Mouse (Mus musculus): ENCODE results near the gene Safb2. TPM values are rescaled to one million over a fixed set of nuclear protein-coding genes. Genes with fewer than 3 reads are reported as not detected.
A peak's percentile ranks its signal among the peaks of the same experiment; 100 is the strongest.
"Not testable (repeated sequence)": the region's sequence is repeated elsewhere in the genome, so short reads cannot be mapped to it uniquely, and the experiment has no call there.

The Safb2 gene
- polyA plus RNA-seq, 1 experiment from 2014 or later: 83.6 TPM

GRCm38 (mm10) chr17:56615136-56615784, 30.9 kb upstream of the Safb2 start:
- Histone ChIP-seq H3K27ac (no peak overlapping the region), H3K27me3 (ENCODE audit: insufficient read depth, poor library complexity, severe bottlenecking) (no peaks in the 10 kb centered on the region), H3K36me3 (peaks cover 64% of the 10 kb centered on the region), H3K4me3 (peak overlapping the region; percentile 87), H3K4me1 (replicated peaks) (peaks cover 51% of the 10 kb centered on the region), H3K9me3 (no peaks in the 10 kb centered on the region)
- 93% methylated on average over 11 of the region's 11 CpGs for WGBS
- no peak for DNase-seq (ENCODE audit: low spot score)

GRCm38 (mm10) chr17:56614391-56615135, 30.2 kb upstream of the Safb2 start:
- peak overlapping the region; percentile 95 for H3K27ac ChIP-seq
- peak overlapping the region; percentile 87 for H3K4me3 ChIP-seq
- no peaks in the 10 kb centered on the region for H3K9me3 ChIP-seq
- H3K4me1 ChIP-seq (replicated peaks): peaks cover 57% of the 10 kb centered on the region
- H3K27me3 ChIP-seq (ENCODE audit: insufficient read depth, poor library complexity, severe bottlenecking): no peaks in the 10 kb centered on the region
- WGBS: 36% methylated on average over 14 of the region's 14 CpGs
- H3K36me3 ChIP-seq: peaks cover 57% of the 10 kb centered on the region
- DNase-seq (ENCODE audit: low spot score): no peak

- peaks cover 51% of the 10 kb centered on the region for H3K36me3 ChIP-seq
- H3K4me3 ChIP-seq: peak overlapping the region; percentile 87
- peak overlapping the region; percentile 95 for H3K27ac ChIP-seq
- 1% methylated on average over 26 of the region's 26 CpGs for WGBS
- H3K27me3 ChIP-seq (ENCODE audit: insufficient read depth, poor library complexity, severe bottlenecking); H3K9me3 ChIP-seq: not testable (repeated sequence)
- DNase-seq (ENCODE audit: low spot score): peak; percentile 40
- peaks cover 62% of the 10 kb centered on the region for H3K4me1 ChIP-seq (replicated peaks)
These were observed 29.5 kb upstream of the Safb2 start for GRCm38 (mm10) chr17:56613893-56614292.

GRCm38 (mm10) chr17:56613236-56613844, 29.0 kb upstream of the Safb2 start, which contains the start of gene Rpl36:
Gene Rpl36 (plus strand): TSS chr17:56613416.
- H3K4me1 ChIP-seq (replicated peaks): peaks cover 67% of the 10 kb centered on the region

GRCm38 (mm10) chr17:56612565-56612939, 28.2 kb upstream of the Safb2 start:
- H3K9me3 ChIP-seq; H3K27me3 ChIP-seq (ENCODE audit: insufficient read depth, poor library complexity, severe bottlenecking); H3K27ac ChIP-seq; DNase-seq (ENCODE audit: low spot score): not testable (repeated sequence)
- peaks cover 43% of the 10 kb centered on the region for H3K36me3 ChIP-seq
- H3K4me3 ChIP-seq: peak overlapping the region; percentile 40; the same call in 1 of the 2 replicates
- H3K4me1 ChIP-seq (replicated peaks): peaks cover 70% of the 10 kb centered on the region
- WGBS: 77% methylated on average over 10 of the region's 10 CpGs

More at GRCm38 (mm10) chr17:56613236-56613844, 29.0 kb upstream of the Safb2 start, which contains the start of gene Rpl36:
- peak; percentile 95 for DNase-seq (ENCODE audit: low spot score)
- peak within 1 kb of the TSS; percentile 87 for H3K4me3 ChIP-seq
- H3K27ac ChIP-seq: peak within 1 kb of the TSS; percentile 95
- peaks cover 45% of the 10 kb centered on the region for H3K36me3 ChIP-seq
- H3K9me3 ChIP-seq: no peaks in the 10 kb centered on the region
- under 1% methylated on average over 52 of the region's 52 CpGs for WGBS
- no peaks in the 10 kb centered on the region for H3K27me3 ChIP-seq (ENCODE audit: insufficient read depth, poor library complexity, severe bottlenecking)

GRCm38 (mm10) chr17:56611861-56612564, 27.6 kb upstream of the Safb2 start:
- 16% methylated on average over 14 of the region's 14 CpGs for WGBS
- peaks cover 69% of the 10 kb centered on the region for H3K4me1 ChIP-seq (replicated peaks)
- H3K27me3 ChIP-seq (ENCODE audit: insufficient read depth, poor library complexity, severe bottlenecking): no peaks in the 10 kb centered on the region
- peak overlapping the region; percentile 60 for H3K27ac ChIP-seq
- H3K36me3 ChIP-seq: peaks cover 43% of the 10 kb centered on the region
- H3K9me3 ChIP-seq: no peaks in the 10 kb centered on the region
- H3K4me3 ChIP-seq: peak overlapping the region; percentile 40
- peak; percentile 64 for DNase-seq (ENCODE audit: low spot score)

GRCm38 (mm10) chr17:56611323-56611722, 26.9 kb upstream of the Safb2 start:
- WGBS: 62% methylated on average over 2 of the region's 2 CpGs
- Histone ChIP-seq H3K4me1 (replicated peaks) (peaks cover 66% of the 10 kb centered on the region), H3K36me3 (peaks cover 43% of the 10 kb centered on the region), H3K27me3 (ENCODE audit: insufficient read depth, poor library complexity, severe bottlenecking) (no peaks in the 10 kb centered on the region), H3K27ac (no peak overlapping the region), H3K9me3 (no peaks in the 10 kb centered on the region), H3K4me3 (no peak overlapping the region)
- DNase-seq (ENCODE audit: low spot score): no peak

- peak; percentile 94 for DNase-seq (ENCODE audit: low spot score)
- WGBS: under 1% methylated on average over 44 of the region's 44 CpGs
- peak within 1 kb of the TSS; percentile 77 for H3K4me3 ChIP-seq
- H3K36me3 ChIP-seq: peaks cover 43% of the 10 kb centered on the region
- peak within 1 kb of the TSS; percentile 90 for H3K27ac ChIP-seq
- no peaks in the 10 kb centered on the region for H3K9me3 ChIP-seq
- H3K4me1 ChIP-seq (replicated peaks): peaks cover 56% of the 10 kb centered on the region
- no peaks in the 10 kb centered on the region for H3K27me3 ChIP-seq (ENCODE audit: insufficient read depth, poor library complexity, severe bottlenecking)
These were observed 25.2 kb upstream of the Safb2 start, which contains the start of gene 2410015M20Rik for GRCm38 (mm10) chr17:56609452-56610171. Gene 2410015M20Rik (minus strand): TSS chr17:56609771.

- no peak for DNase-seq (ENCODE audit: low spot score)
- H3K9me3 ChIP-seq: no peaks in the 10 kb centered on the region
- WGBS: 67% methylated on average over 5 of the region's 5 CpGs
- H3K4me1 ChIP-seq (replicated peaks): peaks cover 49% of the 10 kb centered on the region
- no peaks in the 10 kb centered on the region for H3K27me3 ChIP-seq (ENCODE audit: insufficient read depth, poor library complexity, severe bottlenecking)
- H3K36me3 ChIP-seq: peaks cover 44% of the 10 kb centered on the region
- peak overlapping the region; percentile 77 for H3K4me3 ChIP-seq
- peak overlapping the region; percentile 90 for H3K27ac ChIP-seq
These were observed 24.3 kb upstream of the Safb2 start for GRCm38 (mm10) chr17:56608699-56609098.

- Histone ChIP-seq H3K27ac (no peak overlapping the region), H3K4me1 (replicated peaks) (peaks cover 44% of the 10 kb centered on the region), H3K9me3 (no peaks in the 10 kb centered on the region), H3K36me3 (peaks cover 55% of the 10 kb centered on the region), H3K27me3 (ENCODE audit: insufficient read depth, poor library complexity, severe bottlenecking) (no peaks in the 10 kb centered on the region), H3K4me3 (no peak overlapping the region)
- no peak for DNase-seq (ENCODE audit: low spot score)
- WGBS: 82% methylated on average over 3 of the region's 3 CpGs
These were observed 23.2 kb upstream of the Safb2 start for GRCm38 (mm10) chr17:56607521-56608062.

- peaks cover 77% of the 10 kb centered on the region for H3K36me3 ChIP-seq
- no peak for DNase-seq (ENCODE audit: low spot score)
- no peak overlapping the region; the same call in 1 of the 2 replicates for H3K4me3 ChIP-seq
- H3K9me3 ChIP-seq: no peaks in the 10 kb centered on the region
- H3K27me3 ChIP-seq (ENCODE audit: insufficient read depth, poor library complexity, severe bottlenecking): no peaks in the 10 kb centered on the region
- 94% methylated on average over 9 of the region's 9 CpGs for WGBS
- H3K4me1 ChIP-seq (replicated peaks): peaks cover 23% of the 10 kb centered on the region
- H3K27ac ChIP-seq: no peak overlapping the region
These were observed 21.0 kb upstream of the Safb2 start for GRCm38 (mm10) chr17:56605431-56605830.

- Histone ChIP-seq H3K4me3 (no peak overlapping the region), H3K27me3 (ENCODE audit: insufficient read depth, poor library complexity, severe bottlenecking) (no peaks in the 10 kb centered on the region), H3K4me1 (replicated peaks) (peaks cover 14% of the 10 kb centered on the region), H3K9me3 (no peaks in the 10 kb centered on the region), H3K27ac (no peak overlapping the region), H3K36me3 (peaks cover 87% of the 10 kb centered on the region)
- WGBS: 95% methylated on average over 3 of the region's 3 CpGs
- no peak for DNase-seq (ENCODE audit: low spot score)
These were observed 20.0 kb upstream of the Safb2 start for GRCm38 (mm10) chr17:56604422-56604821.

Measured in hindbrain, embryonic 10.5 days (tissue).